Mouse (Mus musculus): Measurements from ENCODE around the gene Pkd1l3. TPM values are rescaled to one million over a fixed set of nuclear protein-coding genes. Genes with fewer than 3 reads are reported as not detected.

The Pkd1l3 gene
- polyA plus RNA-seq, 1 experiment from 2014 or later: 0.28 TPM

DNA sequence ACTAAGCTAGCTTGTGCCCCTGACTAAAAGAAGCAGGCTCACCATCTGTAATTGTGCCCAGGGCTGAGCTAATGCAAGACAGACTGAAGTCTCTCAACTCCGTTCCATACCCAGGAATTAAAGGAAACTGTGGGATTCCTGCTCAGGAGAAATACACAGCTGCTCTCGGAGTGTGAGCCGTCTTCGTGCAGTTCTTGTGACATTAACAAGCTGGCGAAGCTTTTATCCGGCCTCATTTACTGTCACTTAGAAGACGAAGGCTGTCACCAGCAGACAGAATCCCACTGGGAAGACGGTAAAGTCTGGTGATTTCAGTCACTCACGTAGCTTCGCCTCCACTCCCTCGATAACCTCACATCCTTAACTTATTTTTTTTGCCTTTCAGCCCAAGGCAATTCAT, 33.0 kb downstream of the Pkd1l3 start:
- H3K4me2 ChIP-seq (replicated peaks; ENCODE audit: low read depth, low read length): no peak overlapping the region
- no peak for ATAC-seq (ENCODE audit: low FRiP score, low TSS enrichment)
- WGBS: 59% methylated on average over 11 of the region's 11 CpGs

DNA sequence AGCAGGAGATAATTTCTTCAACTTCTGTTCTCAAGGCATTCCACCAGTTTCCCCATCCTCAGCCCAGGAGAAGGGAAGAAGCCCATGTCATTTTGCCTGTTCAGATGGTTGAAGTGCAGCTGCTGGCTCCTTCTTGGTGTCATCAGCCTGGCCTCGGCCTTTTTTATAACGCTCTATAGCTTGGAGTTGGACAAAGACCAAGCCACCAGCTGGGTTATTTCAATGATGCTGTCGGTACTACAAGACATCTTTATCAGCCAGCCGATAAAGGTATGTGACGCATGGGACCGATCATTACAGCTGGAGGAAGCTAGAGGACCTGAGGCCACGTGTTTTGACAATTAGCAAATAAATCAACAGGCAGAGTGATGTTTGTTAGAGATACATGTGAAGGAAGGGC, 34.2 kb downstream of the Pkd1l3 start:
- ATAC-seq (ENCODE audit: low FRiP score, low TSS enrichment): no peak
- no peak overlapping the region for H3K9ac ChIP-seq (ENCODE audit: low read depth, low read length)
- no peak overlapping the region for H3K4me2 ChIP-seq (replicated peaks; ENCODE audit: low read depth, low read length)
- H3K36me3 ChIP-seq (ENCODE audit: control insufficient read depth, insufficient read depth, low read length): no peaks in the 10 kb centered on the region
- 43% methylated on average over 7 of the region's 7 CpGs for WGBS
- no peak overlapping the region for H3K4me3 ChIP-seq (ENCODE audit: low read length)
- no peaks in the 10 kb centered on the region for H3K4me1 ChIP-seq (ENCODE audit: control insufficient read depth, insufficient read depth, low read length)
- H3K27ac ChIP-seq (ENCODE audit: low read depth, low read length): no peak overlapping the region
- no peaks in the 10 kb centered on the region for H3K9me3 ChIP-seq (ENCODE audit: control insufficient read depth, low read length)
- no peaks in the 10 kb centered on the region for H3K27me3 ChIP-seq (ENCODE audit: control insufficient read depth, insufficient read depth, low read length)

More for the DNA sequence above, 33.0 kb downstream of the Pkd1l3 start:
- no peaks in the 10 kb centered on the region for H3K36me3 ChIP-seq (ENCODE audit: control insufficient read depth, insufficient read depth, low read length)
- no peak overlapping the region for H3K9ac ChIP-seq (ENCODE audit: low read depth, low read length)
- no peaks in the 10 kb centered on the region for H3K27me3 ChIP-seq (ENCODE audit: control insufficient read depth, insufficient read depth, low read length)
- no peak overlapping the region for H3K4me3 ChIP-seq (ENCODE audit: low read length)
- H3K4me1 ChIP-seq (ENCODE audit: control insufficient read depth, insufficient read depth, low read length): no peaks in the 10 kb centered on the region
- H3K9me3 ChIP-seq (ENCODE audit: control insufficient read depth, low read length): no peaks in the 10 kb centered on the region
- H3K27ac ChIP-seq (ENCODE audit: low read depth, low read length): no peak overlapping the region

- no peaks in the 10 kb centered on the region for H3K4me1 ChIP-seq (ENCODE audit: control insufficient read depth, insufficient read depth, low read length)
- H3K4me3 ChIP-seq (ENCODE audit: low read length): no peak overlapping the region
- no peak overlapping the region for H3K4me2 ChIP-seq (replicated peaks; ENCODE audit: low read depth, low read length)
- no peaks in the 10 kb centered on the region for H3K9me3 ChIP-seq (ENCODE audit: control insufficient read depth, low read length)
- H3K9ac ChIP-seq (ENCODE audit: low read depth, low read length): no peak overlapping the region
- no peaks in the 10 kb centered on the region for H3K36me3 ChIP-seq (ENCODE audit: control insufficient read depth, insufficient read depth, low read length)
- H3K27ac ChIP-seq (ENCODE audit: low read depth, low read length): no peak overlapping the region
- no peaks in the 10 kb centered on the region for H3K27me3 ChIP-seq (ENCODE audit: control insufficient read depth, insufficient read depth, low read length)
- WGBS: 78% methylated on average over 10 of the region's 10 CpGs
- no peak for ATAC-seq (ENCODE audit: low FRiP score, low TSS enrichment)
Observed at GRCm38 (mm10) chr8:109650801-109651200, 36.5 kb downstream of the Pkd1l3 start.

GRCm38 (mm10) chr8:109656860-109657259, 42.5 kb downstream of the Pkd1l3 start:
- H3K36me3 ChIP-seq (ENCODE audit: control insufficient read depth, insufficient read depth, low read length): no peaks in the 10 kb centered on the region
- H3K4me2 ChIP-seq (replicated peaks; ENCODE audit: low read depth, low read length): no peak overlapping the region
- ATAC-seq (ENCODE audit: low FRiP score, low TSS enrichment): no peak
- H3K9me3 ChIP-seq (ENCODE audit: control insufficient read depth, low read length): no peaks in the 10 kb centered on the region
- no peaks in the 10 kb centered on the region for H3K27me3 ChIP-seq (ENCODE audit: control insufficient read depth, insufficient read depth, low read length)
- WGBS: 87% methylated on average over 3 of the region's 3 CpGs
- H3K4me1 ChIP-seq (ENCODE audit: control insufficient read depth, insufficient read depth, low read length): no peaks in the 10 kb centered on the region
- H3K9ac ChIP-seq (ENCODE audit: low read depth, low read length): no peak overlapping the region
- H3K4me3 ChIP-seq (ENCODE audit: low read length): no peak overlapping the region
- H3K27ac ChIP-seq (ENCODE audit: low read depth, low read length): no peak overlapping the region

GRCm38 (mm10) chr8:109662328-109662727, 48.0 kb downstream of the Pkd1l3 start:
- H3K9me3 ChIP-seq (ENCODE audit: control insufficient read depth, low read length): no peaks in the 10 kb centered on the region
- WGBS: 80% methylated on average over 3 of the region's 3 CpGs
- no peak overlapping the region for H3K4me3 ChIP-seq (ENCODE audit: low read length)
- peaks cover 3% of the 10 kb centered on the region; the same call in 1 of the 2 replicates for H3K36me3 ChIP-seq (ENCODE audit: control insufficient read depth, insufficient read depth, low read length)
- H3K27ac ChIP-seq (ENCODE audit: low read depth, low read length): no peak overlapping the region
- H3K4me2 ChIP-seq (replicated peaks; ENCODE audit: low read depth, low read length): no peak overlapping the region
- H3K27me3 ChIP-seq (ENCODE audit: control insufficient read depth, insufficient read depth, low read length): no peaks in the 10 kb centered on the region
- no peak overlapping the region for H3K9ac ChIP-seq (ENCODE audit: low read depth, low read length)
- no peak for ATAC-seq (ENCODE audit: low FRiP score, low TSS enrichment)
- no peaks in the 10 kb centered on the region for H3K4me1 ChIP-seq (ENCODE audit: control insufficient read depth, insufficient read depth, low read length)

GRCm38 (mm10) chr8:109666616-109667015, 52.3 kb downstream of the Pkd1l3 start:
- Histone ChIP-seq H3K27me3 (ENCODE audit: control insufficient read depth, insufficient read depth, low read length) (no peaks in the 10 kb centered on the region), H3K9me3 (ENCODE audit: control insufficient read depth, low read length) (no peaks in the 10 kb centered on the region), H3K36me3 (ENCODE audit: control insufficient read depth, insufficient read depth, low read length) (peaks cover 27% of the 10 kb centered on the region; the same call in 1 of the 2 replicates), H3K9ac (ENCODE audit: low read depth, low read length) (no peak overlapping the region), H3K4me1 (ENCODE audit: control insufficient read depth, insufficient read depth, low read length) (no peaks in the 10 kb centered on the region), H3K4me3 (ENCODE audit: low read length) (no peak overlapping the region), H3K4me2 (replicated peaks; ENCODE audit: low read depth, low read length) (no peak overlapping the region), H3K27ac (ENCODE audit: low read depth, low read length) (no peak overlapping the region)
- 89% methylated on average over 5 of the region's 5 CpGs for WGBS
- no peak for ATAC-seq (ENCODE audit: low FRiP score, low TSS enrichment)

GRCm38 (mm10) chr8:109672656-109673055, 58.3 kb downstream of the Pkd1l3 start:
- ATAC-seq (ENCODE audit: low FRiP score, low TSS enrichment): no peak
- 96% methylated on average over 5 of the region's 5 CpGs for WGBS
- H3K27ac ChIP-seq (ENCODE audit: low read depth, low read length): no peak overlapping the region
- no peaks in the 10 kb centered on the region for H3K9me3 ChIP-seq (ENCODE audit: control insufficient read depth, low read length)
- no peaks in the 10 kb centered on the region for H3K4me1 ChIP-seq (ENCODE audit: control insufficient read depth, insufficient read depth, low read length)
- no peak overlapping the region for H3K4me3 ChIP-seq (ENCODE audit: low read length)
- H3K9ac ChIP-seq (ENCODE audit: low read depth, low read length): no peak overlapping the region
- peaks cover 84% of the 10 kb centered on the region for H3K36me3 ChIP-seq (ENCODE audit: control insufficient read depth, insufficient read depth, low read length)
- H3K4me2 ChIP-seq (replicated peaks; ENCODE audit: low read depth, low read length): no peak overlapping the region
- no peaks in the 10 kb centered on the region for H3K27me3 ChIP-seq (ENCODE audit: control insufficient read depth, insufficient read depth, low read length)

- WGBS: 90% methylated on average over 2 of the region's 2 CpGs
- H3K9ac ChIP-seq (ENCODE audit: low read depth, low read length): no peak overlapping the region
- H3K4me1 ChIP-seq (ENCODE audit: control insufficient read depth, insufficient read depth, low read length): no peaks in the 10 kb centered on the region
- peaks cover 94% of the 10 kb centered on the region for H3K36me3 ChIP-seq (ENCODE audit: control insufficient read depth, insufficient read depth, low read length)
- H3K4me2 ChIP-seq (replicated peaks; ENCODE audit: low read depth, low read length): no peak overlapping the region
- no peak for ATAC-seq (ENCODE audit: low FRiP score, low TSS enrichment)
- H3K27ac ChIP-seq (ENCODE audit: low read depth, low read length): no peak overlapping the region
- H3K9me3 ChIP-seq (ENCODE audit: control insufficient read depth, low read length): no peaks in the 10 kb centered on the region
- no peak overlapping the region for H3K4me3 ChIP-seq (ENCODE audit: low read length)
- no peaks in the 10 kb centered on the region for H3K27me3 ChIP-seq (ENCODE audit: control insufficient read depth, insufficient read depth, low read length)
Observed at GRCm38 (mm10) chr8:109673596-109673995, 59.3 kb downstream of the Pkd1l3 start.

GRCm38 (mm10) chr8:109675896-109676643, 61.8 kb downstream of the Pkd1l3 start:
- no peak overlapping the region for H3K9ac ChIP-seq (ENCODE audit: low read depth, low read length)
- H3K4me2 ChIP-seq (replicated peaks; ENCODE audit: low read depth, low read length): no peak overlapping the region
- H3K4me1 ChIP-seq (ENCODE audit: control insufficient read depth, insufficient read depth, low read length): no peaks in the 10 kb centered on the region
- H3K9me3 ChIP-seq (ENCODE audit: control insufficient read depth, low read length): no peaks in the 10 kb centered on the region
- no peak overlapping the region for H3K4me3 ChIP-seq (ENCODE audit: low read length)
- H3K27ac ChIP-seq (ENCODE audit: low read depth, low read length): no peak overlapping the region
- ATAC-seq (ENCODE audit: low FRiP score, low TSS enrichment): no peak
- H3K27me3 ChIP-seq (ENCODE audit: control insufficient read depth, insufficient read depth, low read length): no peaks in the 10 kb centered on the region
- 95% methylated on average over 9 of the region's 9 CpGs for WGBS
- peaks cover 98% of the 10 kb centered on the region for H3K36me3 ChIP-seq (ENCODE audit: control insufficient read depth, insufficient read depth, low read length)

Measured in kidney, embryonic 14.5 days (tissue).